Comparison of ENCODE assay signal across 25 mouse cellular contexts in genomic region chr12:33096017-33096416, GRCm38 (mm10). TPM values are rescaled to one million over a fixed set of nuclear protein-coding genes. Genes with fewer than 3 reads are reported as not detected.
"Had no signal": no experiment of that assay in that cellular context is flagged by ENCODE, and none has a peak within 500 bp of the region (broad histone marks: within the 10 kb centered on the region; RNA-seq: fewer than 3 reads in every experiment).

No protein-coding gene starts in this region.

- H3K36me3 ChIP-seq: heart, embryonic 10.5 days; heart, embryonic 12.5 days; hindbrain, embryonic 10.5 days; hindbrain, embryonic 12.5 days; intestine, embryonic 15.5 days; limb, embryonic 13.5 days; limb, embryonic 15.5 days had no signal

- H3K27me3 ChIP-seq: heart, embryonic 12.5 days; hindbrain, embryonic 12.5 days; intestine, embryonic 15.5 days; limb, embryonic 13.5 days; limb, embryonic 15.5 days had no signal

- ATAC-seq: hindbrain, embryonic 16.5 days; inflammation-experienced regulatory T-cells, adult 6 months; intestine, embryonic 15.5 days; intestine, postnatal 0 days had no signal

- DNase-seq: gastrocnemius, adult 2 months; gastrocnemius, postnatal 10 days; gastrocnemius, postnatal 25 days; heart, adult 18-20 months; heart, postnatal 10 days; heart, postnatal 4 days; kidney, adult 18-20 months; kidney, adult 8-10 months; kidney, postnatal 10 days; kidney, postnatal 25 days; kidney, postnatal 4 days; layer of hippocampus, adult 9-11 months; layer of hippocampus, postnatal 36 days; left cerebral cortex, postnatal 4 days had no signal

RNA-seq across cellular contexts. Expression of gene Cdhr3, which starts 3.3 kb away (rescaled TPM):
- total RNA-seq: granulocyte monocyte progenitor cell, adult 5-6 weeks; heart, postnatal 4 days had no signal
